Mouse (Mus musculus) bone marrow macrophage, adult 2 months (primary cell): ENCODE measurements around the gene Coq2.

ENCODE experiments used
- CTCF ChIP-seq: IDR thresholded peaks from 2 replicates; pipeline ENCODE4 v1.5.1; 2012; ENCODE audit warnings: low read depth, mild to moderate bottlenecking, low read length, moderate library complexity
- POLR2A ChIP-seq: IDR thresholded peaks from 2 replicates; pipeline ENCODE4 v1.6.1; 2012; ENCODE audit warnings: mild to moderate bottlenecking, low read depth, low read length, borderline replicate concordance

DNA sequence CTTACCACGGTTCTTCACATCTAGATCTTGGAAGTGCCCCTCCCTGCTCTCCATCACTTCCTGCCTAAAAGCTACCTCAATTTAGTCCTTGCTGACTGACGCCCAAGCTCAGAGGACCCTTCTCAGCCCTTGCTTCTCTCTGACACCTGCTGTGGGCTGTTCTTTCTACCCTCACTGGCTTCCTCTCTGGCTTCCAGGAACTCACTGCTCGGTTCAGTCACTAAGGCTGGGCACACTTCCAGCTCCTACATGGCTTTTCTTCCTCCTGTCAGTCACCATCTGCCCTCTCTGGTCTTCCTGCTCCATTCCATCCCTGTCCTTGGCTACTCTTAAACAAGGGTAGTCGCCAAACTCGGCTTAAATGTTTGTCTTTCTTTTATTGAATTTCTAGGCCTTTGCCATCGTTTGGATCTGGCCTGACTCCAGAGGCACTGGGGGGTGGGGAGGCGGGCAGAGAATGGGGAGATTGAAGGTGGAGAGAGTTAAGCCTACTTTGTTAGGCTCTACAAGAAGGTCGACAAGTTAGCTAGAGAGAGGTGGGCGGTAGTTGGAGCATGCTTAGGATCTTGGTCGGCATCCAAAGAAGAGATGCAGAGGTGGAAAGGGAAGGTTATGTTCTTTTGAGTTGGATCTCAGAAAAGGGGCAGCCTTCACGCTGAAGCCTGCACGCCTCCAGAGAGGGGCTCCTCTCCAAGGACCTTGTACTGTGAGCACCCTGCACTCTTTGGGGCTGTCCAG lies 31.5 kb downstream of the Coq2 start:
- no peak for TF ChIP-seq CTCF
- no peak for TF ChIP-seq POLR2A
